Mouse (Mus musculus) spleen, adult 2 months (tissue): ENCODE measurements around the gene Slc30a6.

Experiments used
- CTCF ChIP-seq: fragments of 200-500 bp; IDR thresholded peaks from 2 replicates; pipeline ENCODE4 v1.5.1; 2011; ENCODE audit warnings: mild to moderate bottlenecking, inconsistent platforms; ENCODE audit not compliant: insufficient read depth, insufficient read length, insufficient replicate concordance; ENCODE audit errors: extremely low read depth
- POLR2A ChIP-seq: fragments of 200-500 bp; IDR thresholded peaks from 2 replicates; pipeline ENCODE4 v1.6.1; 2011; ENCODE audit warnings: low read depth, low read length, inconsistent platforms

DNA sequence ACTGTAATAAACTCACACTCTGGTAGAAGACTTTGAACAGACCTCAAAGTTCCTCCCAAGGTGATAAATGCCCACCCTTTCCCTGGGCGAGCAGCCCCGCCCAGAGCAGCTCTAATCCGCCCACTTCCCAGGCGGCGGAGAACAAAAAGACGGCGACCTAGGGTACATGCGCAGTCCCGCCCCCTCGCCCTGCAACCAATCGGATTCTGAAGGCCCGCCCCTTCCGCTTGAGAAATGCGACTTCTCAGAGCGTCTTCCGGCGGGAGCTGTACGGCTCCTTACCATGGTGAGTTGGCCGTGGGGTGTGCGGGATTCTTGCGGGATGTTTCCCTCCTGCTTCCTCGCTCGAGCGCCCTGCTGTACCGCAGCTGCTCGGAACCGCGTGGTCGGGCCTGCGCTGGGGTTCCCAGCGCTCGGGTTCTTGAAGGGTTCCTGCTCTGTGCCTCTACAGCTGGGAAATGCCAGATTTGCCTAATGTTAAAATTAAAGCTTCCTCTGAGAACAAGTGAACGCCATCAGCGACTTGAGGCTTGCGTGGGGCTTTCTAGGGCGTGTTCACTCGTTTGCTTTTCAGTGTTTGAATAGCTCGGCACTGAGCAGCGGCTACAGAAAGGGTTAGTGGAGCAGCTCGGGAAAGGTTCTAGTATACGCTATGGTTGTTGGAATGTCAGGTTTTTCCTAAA is at the start of gene Slc30a6:
- TF ChIP-seq CTCF (no peak), POLR2A (peak; percentile 85)
